Mouse (Mus musculus): ENCODE data around the gene Hoxd11.

The Hoxd11 gene

DNA sequence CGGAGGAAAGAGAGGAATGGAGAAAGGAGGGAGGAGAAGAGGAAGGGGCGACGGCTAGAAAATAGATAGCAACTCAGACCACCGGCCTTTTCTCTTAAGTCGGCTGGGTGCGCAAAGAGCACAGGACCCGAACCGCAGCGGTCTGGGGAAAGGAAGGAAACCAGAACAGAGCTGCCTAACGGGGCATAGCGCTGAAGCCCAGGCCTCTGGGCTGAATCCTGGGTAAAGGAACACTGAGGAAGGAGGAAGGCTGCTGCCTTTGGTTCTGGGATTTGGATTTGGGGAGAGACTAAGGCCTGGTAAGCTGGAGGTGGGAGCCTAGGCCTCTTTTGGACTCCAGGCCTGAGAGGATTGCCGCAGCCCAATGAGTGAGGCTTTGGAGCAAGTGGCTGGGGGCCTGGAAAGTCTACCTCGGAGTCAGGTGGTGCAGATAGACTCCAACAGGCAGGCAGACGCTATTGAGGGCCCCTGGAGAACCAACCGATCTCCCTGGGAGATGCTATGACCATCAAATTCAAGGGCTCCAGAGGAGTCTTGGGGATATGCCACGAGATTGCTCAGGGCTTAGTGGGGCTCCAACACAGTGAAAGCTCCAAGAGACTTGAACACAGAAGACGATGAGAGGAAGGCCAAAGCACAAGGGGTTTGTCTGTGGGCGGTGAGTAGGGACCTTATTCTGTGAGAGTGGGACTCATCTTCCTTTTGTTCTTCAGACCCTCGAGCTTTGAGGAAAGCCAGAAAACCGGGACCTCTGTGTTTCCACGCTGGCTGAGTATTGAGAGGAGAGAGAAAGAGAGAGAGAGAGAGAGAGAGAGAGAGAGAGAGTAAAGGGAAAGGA lies 1.4 kb downstream of the Hoxd11 start:
- DNase-seq (ENCODE audit: extremely low read depth, insufficient read length, low spot score): no peak

DNA sequence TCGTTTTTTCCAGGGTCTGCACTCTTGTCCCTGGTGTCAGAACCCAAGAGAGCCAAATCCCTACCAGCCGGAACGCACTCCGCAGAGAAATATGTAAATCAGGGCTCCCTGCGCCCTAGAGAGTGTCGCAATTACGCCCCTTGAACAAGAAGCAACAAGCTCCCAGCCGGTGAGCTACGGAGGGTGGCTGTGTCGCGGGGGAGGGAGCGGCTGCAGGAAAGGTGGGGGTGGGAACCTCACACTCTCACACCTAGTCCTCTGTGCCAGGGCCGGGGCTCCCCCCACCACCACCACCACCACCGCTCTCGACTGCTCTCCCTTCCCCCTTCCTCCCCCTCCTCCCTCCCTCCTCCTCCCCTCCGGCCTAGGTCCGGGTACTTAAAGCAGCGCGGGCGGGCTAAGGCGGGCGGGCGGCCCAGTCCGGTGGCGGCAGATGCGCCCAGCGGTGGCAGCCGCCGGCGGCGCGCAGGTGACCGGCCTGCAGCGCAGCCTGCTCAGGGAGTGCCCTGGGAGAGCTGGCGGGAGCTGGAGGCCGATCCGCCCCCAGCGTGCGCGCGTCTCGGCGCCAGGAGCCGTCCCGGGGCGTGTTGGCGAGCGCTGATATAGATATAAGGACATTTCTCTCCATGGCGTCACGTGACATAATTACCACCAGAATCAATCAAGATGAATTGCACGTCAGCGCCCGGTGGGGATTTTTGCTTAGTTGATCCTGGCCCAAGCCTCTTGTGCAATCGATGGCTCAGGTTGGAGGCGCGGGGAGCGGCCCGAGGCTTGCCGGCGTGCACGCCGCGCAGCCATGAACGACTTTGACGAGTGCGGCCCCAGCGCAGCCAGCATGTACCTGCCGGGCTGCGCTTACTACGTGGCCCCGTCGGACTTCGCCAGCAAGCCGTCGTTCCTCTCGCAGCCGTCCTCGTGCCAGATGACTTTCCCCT lies 2.5 kb downstream of the Hoxd11 start:
- DNase-seq (ENCODE audit: extremely low read depth, insufficient read length, low spot score): no peak

DNA sequence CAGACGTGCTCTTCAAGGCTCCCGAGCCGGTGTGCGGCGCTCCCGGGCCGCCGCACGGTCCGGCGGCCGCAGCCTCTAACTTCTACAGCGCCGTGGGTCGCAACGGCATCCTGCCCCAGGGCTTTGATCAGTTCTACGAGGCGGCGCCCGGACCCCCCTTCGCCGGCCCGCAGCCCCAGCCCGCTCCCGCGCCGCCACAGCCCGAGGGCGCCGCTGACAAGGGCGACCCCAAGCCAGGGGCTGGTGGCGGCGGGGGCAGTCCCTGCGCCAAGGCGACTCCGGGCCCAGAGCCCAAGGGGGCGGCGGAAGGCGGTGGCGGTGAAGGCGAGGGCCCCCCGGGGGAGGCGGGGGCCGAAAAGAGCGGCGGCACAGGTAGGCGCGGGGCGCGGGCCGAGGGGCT lies 3.4 kb downstream of the Hoxd11 start:
- DNase-seq (ENCODE audit: extremely low read depth, insufficient read length, low spot score): no peak

DNA sequence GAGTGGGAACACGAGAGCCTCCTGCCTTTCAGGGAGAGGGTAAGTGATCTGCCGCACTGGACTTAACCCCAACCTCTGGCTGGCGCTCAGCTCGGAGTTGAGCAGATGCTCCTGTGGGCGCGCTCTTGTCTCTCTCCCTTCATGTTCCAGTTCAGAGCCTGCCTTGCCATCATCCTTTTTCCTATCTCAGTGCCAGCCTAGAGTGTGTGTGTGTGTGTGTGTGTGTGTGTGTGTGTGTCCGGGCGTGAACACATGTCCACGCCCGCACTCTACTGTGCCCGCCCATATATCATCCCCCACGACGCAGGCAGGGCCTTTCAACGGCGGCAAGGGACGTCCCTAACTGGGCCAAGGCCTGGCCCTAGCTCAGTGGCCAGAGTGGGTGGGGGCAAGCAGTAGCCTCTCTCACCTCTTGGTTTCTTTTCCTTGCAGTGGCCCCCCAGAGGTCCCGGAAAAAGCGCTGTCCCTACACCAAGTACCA lies 4.2 kb downstream of the Hoxd11 start:
- DNase-seq (ENCODE audit: extremely low read depth, insufficient read length, low spot score): no peak

DNA sequence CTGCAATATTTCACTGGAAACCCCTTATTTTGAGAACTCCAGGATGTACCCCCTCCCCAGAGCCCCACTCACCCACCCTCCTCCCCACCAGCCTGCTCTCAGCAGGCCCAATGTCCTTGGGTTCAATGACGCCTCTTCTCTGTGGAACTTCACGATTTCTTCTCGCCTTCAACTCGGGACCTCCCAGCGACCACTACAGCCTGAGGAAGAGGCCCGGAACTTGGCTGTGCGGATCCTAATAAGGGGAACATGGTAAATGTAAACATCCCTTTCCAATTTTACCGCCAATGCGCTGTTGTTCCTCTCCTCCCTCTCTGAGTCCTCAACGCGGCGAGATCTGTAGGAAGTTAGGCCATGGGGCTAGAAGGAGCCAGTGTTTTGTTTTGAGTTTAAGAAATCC lies 4.7 kb downstream of the Hoxd11 start:
- no peak for DNase-seq (ENCODE audit: extremely low read depth, insufficient read length, low spot score)

DNA sequence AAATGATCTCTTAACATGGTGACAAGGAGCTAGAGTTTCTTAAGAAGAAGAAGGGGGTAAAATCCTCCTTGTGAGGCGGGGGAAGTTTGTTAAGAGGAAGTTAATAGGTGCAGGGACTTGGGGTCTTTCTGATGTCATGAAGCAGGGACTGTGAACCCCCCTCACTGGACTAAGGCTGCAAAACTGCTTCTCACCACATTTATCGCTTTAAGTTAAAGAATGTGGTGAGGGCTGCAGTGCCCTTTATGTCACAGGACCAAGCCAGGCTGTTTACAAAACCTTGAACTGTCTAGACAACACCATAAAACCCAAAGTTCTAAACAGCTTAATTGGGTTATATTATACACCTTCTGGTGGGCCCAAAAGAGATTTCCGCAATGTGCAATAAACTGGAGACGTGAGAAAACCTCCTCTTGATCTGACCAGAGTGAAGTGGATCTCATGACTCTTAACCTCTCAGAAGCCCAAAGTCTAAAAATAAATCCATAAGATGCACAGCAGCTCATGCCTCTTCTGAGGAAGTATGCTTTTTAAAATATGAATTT lies 5.8 kb downstream of the Hoxd11 start:
- no peak for DNase-seq (ENCODE audit: extremely low read depth, insufficient read length, low spot score)

DNA sequence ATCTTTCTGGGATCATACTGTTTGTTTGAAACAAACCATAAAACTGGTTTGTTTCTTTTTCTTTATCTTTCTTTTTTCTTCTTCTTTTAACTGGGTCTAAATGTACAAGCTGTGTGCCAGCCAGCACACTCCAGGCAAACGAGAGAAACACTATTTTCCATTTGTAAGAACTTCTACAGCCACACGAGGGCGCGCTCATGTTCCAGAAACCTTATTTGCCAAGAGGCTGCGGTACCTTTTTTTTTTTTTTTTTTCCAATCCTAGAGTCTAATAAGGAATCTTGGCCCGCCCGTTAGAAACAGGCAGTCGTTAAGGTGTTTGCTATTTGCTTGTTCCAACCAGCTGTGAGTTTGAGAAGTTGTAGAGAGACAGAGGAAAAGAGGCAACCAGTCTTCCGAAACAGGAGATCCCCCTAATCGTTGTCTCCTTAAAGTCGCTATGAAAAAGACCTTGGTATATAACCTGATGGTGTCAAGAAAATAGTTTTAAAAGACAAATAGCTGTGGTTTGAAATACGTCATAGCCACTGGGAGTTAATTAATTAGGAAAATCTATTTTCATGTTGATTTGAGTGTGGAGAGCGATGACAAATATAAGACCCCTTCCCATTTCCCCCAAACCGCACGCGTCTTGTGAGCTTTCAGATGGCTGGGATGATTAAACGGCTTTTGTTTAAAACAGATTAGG lies 7.1 kb downstream of the Hoxd11 start:
- no peak for DNase-seq (ENCODE audit: extremely low read depth, insufficient read length, low spot score)

DNA sequence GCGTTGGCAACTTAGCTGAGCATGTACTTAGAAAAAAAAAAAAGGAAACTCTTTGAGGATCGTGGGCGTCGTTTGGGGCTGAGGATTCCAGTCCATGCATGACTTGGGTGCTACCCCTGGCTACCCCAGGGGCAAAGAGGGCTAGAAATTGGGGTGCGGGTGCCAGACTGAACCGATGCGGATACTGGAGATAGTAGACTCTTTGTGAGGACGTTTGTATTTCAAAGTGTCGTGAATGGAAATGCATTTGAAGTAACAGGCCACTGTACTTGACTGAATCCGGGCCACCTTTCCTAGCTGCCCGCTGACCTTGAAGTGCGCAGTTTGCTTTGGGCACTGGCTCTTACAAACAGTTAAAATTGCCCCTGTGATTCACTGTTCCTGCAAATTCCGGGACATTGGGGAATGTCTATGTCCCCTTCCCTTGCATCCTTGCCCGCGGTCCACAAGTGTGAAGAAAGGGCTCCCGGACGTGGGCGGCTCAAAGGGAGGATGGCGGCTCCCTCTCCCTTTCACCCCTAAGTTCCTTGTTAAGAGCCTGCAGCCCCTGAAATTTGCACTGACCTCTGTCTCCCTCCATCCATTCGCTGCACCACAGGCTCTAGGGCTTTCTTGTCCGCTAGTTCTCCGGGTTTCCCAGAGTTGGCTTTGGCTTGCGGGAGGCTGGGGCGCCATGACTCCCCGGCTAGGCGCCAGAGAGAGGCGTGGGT lies 7.8 kb downstream of the Hoxd11 start:
- no peak for DNase-seq (ENCODE audit: extremely low read depth, insufficient read length, low spot score)

DNA sequence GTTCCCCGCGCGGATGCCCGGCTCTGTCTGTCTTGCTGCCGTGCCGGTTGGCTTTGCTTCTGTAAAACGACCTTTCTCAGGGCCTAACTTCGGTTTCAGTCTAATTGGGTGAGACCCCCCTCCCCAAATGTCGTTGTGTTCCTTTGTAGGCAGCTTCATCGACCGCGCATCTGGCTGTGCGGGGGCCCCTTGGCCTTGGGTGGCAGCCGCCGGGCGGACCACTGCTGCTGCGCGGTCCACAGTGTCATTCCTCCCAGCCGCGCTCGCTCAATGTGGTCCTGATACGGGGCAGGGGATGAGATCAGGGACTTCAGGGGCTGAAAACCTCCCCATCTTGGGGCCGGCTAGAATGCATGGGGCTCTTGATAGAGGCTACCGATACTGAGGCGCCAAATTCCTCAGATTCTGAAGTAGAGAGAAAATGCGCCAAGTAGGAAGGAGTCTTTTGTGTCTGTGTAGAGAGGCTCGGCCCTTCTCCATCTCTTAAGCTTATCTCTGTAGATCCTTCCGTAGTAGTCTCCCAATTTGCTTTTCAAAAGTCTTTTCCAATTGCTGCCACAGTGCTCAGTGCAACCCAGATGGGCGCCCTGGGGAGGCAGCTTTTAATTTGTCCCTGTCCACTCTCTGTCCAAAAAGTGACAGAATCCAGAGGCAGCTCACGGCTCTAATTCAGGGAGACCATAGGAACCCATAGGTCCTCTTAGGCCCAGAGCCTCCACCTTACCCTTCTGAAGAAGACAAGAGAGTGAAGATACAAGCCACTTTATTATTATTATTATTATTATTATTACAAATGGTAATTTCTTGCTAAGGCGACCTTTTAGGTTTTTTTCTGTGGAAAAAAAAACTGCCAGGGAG lies 8.6 kb downstream of the Hoxd11 start:
- no peak for DNase-seq (ENCODE audit: extremely low read depth, insufficient read length, low spot score)

DNA sequence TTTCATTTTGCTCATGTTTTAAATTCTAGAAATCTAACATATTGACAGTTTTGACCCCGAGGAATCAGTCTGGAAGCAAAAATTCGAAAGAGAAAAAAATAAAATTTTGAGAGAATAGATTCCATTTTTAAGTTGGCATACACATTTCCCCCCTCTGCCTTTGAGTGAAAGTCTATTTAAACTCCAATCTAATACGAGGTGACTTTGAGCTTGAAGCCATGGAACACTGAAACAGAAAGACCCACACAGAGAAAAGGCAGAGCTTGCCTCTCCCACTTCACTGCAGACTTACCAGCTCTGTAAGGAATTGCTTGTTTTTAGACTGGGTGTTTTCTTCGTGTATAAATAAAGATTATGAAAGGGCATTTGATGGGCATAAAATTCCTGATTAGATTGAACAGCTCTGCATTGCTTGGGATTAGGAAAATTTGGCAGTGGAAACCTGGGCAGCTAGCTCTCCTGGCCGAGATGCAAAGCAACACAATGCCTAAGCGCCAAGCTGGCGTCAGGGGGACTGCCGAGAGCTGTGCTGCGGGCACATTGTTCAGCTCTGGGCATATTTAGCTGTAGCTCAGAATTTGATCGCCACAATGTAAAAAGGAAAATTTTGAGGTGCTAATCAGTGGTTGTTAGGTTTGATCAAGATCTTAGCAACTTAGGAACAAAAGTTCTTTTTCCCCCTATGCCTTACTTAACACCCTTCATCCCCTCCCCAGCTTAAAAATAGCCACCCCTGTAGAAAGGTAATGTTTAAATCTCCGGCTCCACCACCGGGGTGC lies 9.6 kb downstream of the Hoxd11 start:
- no peak for DNase-seq (ENCODE audit: extremely low read depth, insufficient read length, low spot score)

DNA sequence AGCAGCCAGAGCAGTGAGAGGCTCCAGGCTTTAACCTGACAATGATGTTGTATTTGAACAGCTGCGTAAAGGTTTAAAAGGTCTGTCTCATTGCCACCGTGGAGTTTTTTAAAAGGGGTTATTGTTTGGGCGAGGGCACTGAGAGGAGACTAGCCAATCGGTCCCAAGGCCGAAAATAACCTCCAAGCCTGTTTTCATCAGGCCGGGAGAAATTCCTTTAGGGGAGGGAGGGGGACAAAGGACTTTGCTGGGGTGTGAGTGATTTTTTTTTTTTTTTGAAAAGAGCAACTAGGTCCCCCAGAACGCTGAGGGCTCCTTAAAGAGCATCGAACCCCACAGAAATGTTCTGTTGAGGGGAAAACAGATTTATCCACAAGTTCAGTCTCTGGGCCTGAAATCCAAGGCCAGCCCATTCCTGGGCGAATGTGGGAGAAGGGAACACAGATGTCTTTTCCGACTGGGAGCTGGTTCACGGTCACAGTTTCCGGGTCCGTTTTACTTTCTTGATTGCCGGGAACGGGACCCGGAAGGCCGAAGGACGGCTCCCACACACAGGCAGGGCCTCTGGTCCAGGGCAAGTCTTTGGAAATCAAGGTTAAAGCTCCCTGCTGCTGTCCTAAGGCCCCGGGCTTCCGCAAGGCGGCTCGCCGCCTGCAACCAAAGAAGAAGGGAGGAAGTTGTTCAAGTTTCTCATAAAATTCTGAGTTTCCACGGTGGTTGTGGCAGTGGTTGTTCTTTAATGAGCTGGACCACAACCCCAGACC lies 10.4 kb downstream of the Hoxd11 start:
- DNase-seq (ENCODE audit: extremely low read depth, insufficient read length, low spot score): no peak

DNA sequence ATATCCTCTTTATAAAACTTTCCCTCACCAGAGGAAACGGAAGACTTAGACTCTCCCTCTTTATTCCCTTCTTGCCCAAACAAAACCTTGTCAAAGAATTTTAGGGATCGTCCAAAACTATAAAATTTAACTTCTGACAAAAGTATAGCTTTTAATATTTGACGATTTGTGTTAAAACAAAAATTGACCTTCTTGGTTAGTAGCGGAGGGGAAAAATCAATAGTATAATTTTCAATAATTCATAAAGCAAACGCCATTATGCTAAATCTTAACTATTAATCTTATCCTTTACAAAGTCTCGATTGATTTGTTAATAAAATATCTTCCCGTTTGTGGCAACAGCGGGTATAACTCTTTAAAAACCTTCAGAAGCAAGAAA lies 11.0 kb downstream of the Hoxd11 start:
- no peak for DNase-seq (ENCODE audit: extremely low read depth, insufficient read length, low spot score)

DNA sequence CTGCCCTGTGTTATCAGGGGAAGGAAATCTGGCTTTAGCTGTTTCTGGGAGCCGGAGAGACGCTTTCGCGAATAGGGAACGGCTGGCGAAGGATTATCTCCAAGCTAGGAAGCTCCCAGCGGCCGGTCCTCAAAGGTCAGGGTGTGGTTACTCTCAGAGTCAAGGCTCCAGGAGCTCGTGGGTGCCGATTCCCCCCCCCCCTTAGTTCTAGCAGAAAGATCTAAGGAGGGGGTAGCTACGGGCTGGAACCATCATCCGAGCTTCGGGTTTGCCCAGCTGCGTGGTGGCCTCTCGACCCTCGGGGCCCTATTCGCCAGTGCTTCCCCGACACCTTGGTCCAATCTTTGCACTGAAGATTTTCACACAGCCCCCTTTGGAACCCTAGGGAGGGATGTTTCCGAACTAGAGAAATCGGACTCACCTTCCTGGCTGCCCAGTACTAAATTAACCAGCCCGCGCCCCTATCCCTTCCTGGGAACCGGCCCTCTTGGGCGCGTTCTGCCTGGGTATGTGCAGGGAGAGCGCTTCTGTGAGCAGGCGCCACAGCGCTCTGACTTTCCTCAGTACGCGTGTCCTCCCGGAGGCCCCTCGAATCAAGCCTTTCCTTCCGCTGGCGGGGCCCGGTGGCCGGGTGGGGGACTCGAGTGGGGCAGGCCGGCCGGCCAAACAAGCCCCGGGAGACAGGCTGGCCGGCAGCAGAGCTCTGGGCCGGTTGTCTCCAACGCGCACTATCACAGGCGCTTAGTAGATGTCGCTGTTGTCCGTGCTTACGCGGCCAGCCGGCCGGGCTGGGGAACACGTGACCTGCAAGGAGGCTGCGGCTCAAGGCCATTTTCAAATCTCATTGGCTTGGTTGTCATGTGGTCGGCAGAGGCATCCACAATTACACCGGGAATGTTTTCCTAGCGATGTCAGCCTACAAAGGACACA lies 11.9 kb downstream of the Hoxd11 start, which contains the start of gene Hoxd10:
TSS of gene Hoxd10 (plus strand) at position 903 of the 930 bp plus-strand sequence.
- DNase-seq (ENCODE audit: extremely low read depth, insufficient read length, low spot score): no peak

DNA sequence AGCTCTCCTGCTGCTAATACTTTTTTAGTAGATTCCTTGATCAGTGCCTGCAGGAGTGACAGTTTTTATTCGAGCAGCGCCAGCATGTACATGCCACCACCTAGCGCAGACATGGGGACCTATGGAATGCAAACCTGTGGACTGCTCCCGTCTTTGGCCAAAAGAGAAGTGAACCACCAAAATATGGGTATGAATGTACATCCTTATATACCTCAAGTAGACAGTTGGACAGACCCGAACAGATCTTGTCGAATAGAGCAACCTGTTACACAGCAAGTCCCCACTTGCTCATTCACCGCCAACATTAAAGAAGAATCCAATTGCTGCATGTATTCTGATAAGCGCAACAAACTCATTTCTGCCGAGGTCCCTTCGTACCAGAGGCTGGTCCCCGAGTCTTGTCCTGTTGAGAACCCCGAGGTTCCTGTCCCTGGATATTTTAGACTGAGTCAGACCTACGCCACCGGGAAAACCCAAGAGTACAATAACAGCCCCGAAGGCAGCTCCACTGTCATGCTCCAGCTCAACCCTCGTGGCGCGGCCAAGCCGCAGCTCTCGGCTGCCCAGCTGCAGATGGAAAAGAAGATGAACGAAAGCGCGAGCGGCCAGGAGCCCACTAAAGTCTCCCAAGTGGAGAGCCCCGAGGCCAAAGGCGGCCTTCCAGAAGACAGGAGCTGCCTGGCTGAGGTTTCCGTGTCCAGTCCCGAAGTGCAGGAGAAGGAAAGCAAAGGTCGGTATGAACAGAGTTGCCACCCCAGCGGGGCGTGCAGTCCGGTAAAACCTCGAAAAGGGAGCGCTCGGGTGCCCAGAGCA lies 12.8 kb downstream of the Hoxd11 start:
- DNase-seq (ENCODE audit: extremely low read depth, insufficient read length, low spot score): no peak

DNA sequence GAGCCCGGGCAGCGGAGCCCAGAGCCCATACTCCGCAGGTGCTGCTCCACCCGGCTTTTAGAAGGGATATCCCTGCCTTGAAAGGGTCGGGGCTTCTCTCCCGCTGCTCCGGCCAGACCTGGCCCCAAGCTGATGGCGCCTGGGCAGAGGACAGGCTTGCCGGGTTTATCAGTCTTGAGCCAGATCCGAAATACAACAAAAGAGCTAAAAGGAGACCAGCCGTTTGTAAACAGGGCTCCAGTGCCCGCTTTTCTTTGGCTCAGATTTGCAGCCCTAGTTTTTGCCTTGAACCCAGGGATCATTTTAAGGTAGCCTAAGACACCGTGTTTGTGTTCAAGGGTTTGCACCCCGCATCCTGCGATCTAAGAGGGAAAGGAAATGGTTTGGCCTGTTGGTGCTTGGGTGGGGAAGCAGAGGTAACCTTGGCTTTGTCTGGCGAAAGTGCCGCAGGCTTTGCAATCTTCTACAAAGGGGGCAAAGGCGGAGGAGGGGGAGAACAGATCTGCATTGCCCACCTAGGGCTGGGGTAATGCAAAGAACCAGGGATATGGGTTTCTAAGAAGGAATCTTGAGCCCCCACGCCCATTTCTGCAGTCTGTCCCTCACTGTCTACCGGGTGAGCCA lies 13.6 kb downstream of the Hoxd11 start:
- DNase-seq (ENCODE audit: extremely low read depth, insufficient read length, low spot score): no peak
